ENCODE assay signal across 8 mouse cellular contexts in genomic region chr5:45493191-45494092, GRCm38 (mm10). TPM values are rescaled to one million over a fixed set of nuclear protein-coding genes. Genes with fewer than 3 reads are reported as not detected.
DNase-seq lines count a peak whose midpoint lies in the region; ATAC-seq and TF ChIP-seq lines count a peak whose summit lies in the region.

TSS of gene Lap3 (plus strand) at chr5:45493374.

- H3K9me3 ChIP-seq in embryonic facial prominence, embryonic 13.5 days: no peaks in the 10 kb centered on the region
- H3K9me3 ChIP-seq in limb, embryonic 13.5 days: no peaks in the 10 kb centered on the region
- no peaks in the 10 kb centered on the region for H3K9me3 ChIP-seq in midbrain, embryonic 16.5 days (replicated peaks; ENCODE audit: control insufficient read depth, low read length, poor library complexity, severe bottlenecking)

- H3K4me2 ChIP-seq in embryonic facial prominence, embryonic 13.5 days: peak within 1 kb of the TSS; percentile 71
- peak within 1 kb of the TSS; percentile 82 for H3K4me2 ChIP-seq in limb, embryonic 13.5 days (replicated peaks)
- H3K4me2 ChIP-seq in midbrain, embryonic 16.5 days (ENCODE audit: low read length): peak within 1 kb of the TSS; percentile 84

- intact Hi-C loops in heart, adult 2 months (cut with DNase I): loop anchor here (1.0 to 5.0 kb wide), 4 partner anchors 26 to 364 kb away; partner anchors contain the start of genes Lcorl and Qdpr

- peak within 1 kb of the TSS; percentile 57; the same call in 1 of the 2 replicates for H3K27ac ChIP-seq in embryonic facial prominence, embryonic 13.5 days
- H3K27ac ChIP-seq in heart, adult 2 months: peak within 1 kb of the TSS; percentile 75
- peak within 1 kb of the TSS; percentile 63 for H3K27ac ChIP-seq in limb, embryonic 13.5 days
- peak within 1 kb of the TSS; percentile 60 for H3K27ac ChIP-seq in midbrain, embryonic 16.5 days (ENCODE audit: low read length)

- H3K27me3 ChIP-seq in embryonic facial prominence, embryonic 13.5 days: no peaks in the 10 kb centered on the region
- no peaks in the 10 kb centered on the region for H3K27me3 ChIP-seq in heart, adult 2 months (ENCODE audit: control insufficient read depth, insufficient read depth, low read length)
- no peaks in the 10 kb centered on the region for H3K27me3 ChIP-seq in limb, embryonic 13.5 days
- no peaks in the 10 kb centered on the region for H3K27me3 ChIP-seq in midbrain, embryonic 16.5 days (ENCODE audit: control insufficient read depth, insufficient read depth, low read depth, low read length)

- H3K4me3 ChIP-seq in embryonic facial prominence, embryonic 13.5 days: peak within 1 kb of the TSS; percentile 77
- H3K4me3 ChIP-seq in heart, adult 2 months: peak within 1 kb of the TSS; percentile 63
- peak within 1 kb of the TSS; percentile 79 for H3K4me3 ChIP-seq in limb, embryonic 13.5 days
- peak within 1 kb of the TSS; percentile 80 for H3K4me3 ChIP-seq in midbrain, embryonic 16.5 days (ENCODE audit: low read depth, low read length)

- peak; percentile 81 for TF ChIP-seq POLR2A in heart, adult 2 months (IDR thresholded peaks at IDR 0.05; ENCODE audit: insufficient read depth, low read depth, low read length)

- no peak for TF ChIP-seq EP300 in heart, adult 2 months (IDR thresholded peaks at IDR 0.05; ENCODE audit: insufficient read depth, low read depth, low read length)

- peaks cover 25% of the 10 kb centered on the region for H3K36me3 ChIP-seq in embryonic facial prominence, embryonic 13.5 days
- no peaks in the 10 kb centered on the region for H3K36me3 ChIP-seq in heart, adult 2 months (ENCODE audit: control insufficient read depth, insufficient read depth, low read length)
- peaks cover 34% of the 10 kb centered on the region for H3K36me3 ChIP-seq in limb, embryonic 13.5 days
- no peaks in the 10 kb centered on the region for H3K36me3 ChIP-seq in midbrain, embryonic 16.5 days (ENCODE audit: control insufficient read depth, insufficient read depth, low read length)

- peak within 1 kb of the TSS; percentile 90 for H3K9ac ChIP-seq in embryonic facial prominence, embryonic 13.5 days
- H3K9ac ChIP-seq in heart, adult 2 months (ENCODE audit: low read depth, low read length): peak within 1 kb of the TSS; percentile 98
- peak within 1 kb of the TSS; percentile 85 for H3K9ac ChIP-seq in limb, embryonic 13.5 days
- H3K9ac ChIP-seq in midbrain, embryonic 16.5 days (ENCODE audit: low read depth, low read length): peak within 1 kb of the TSS; percentile 76

- peaks cover 13% of the 10 kb centered on the region for H3K4me1 ChIP-seq in embryonic facial prominence, embryonic 13.5 days
- H3K4me1 ChIP-seq in heart, adult 2 months (ENCODE audit: control insufficient read depth, insufficient read depth, low read length): peaks cover 2% of the 10 kb centered on the region; the same call in 1 of the 2 replicates
- peaks cover 23% of the 10 kb centered on the region for H3K4me1 ChIP-seq in limb, embryonic 13.5 days
- peaks cover 9% of the 10 kb centered on the region for H3K4me1 ChIP-seq in midbrain, embryonic 16.5 days (ENCODE audit: control insufficient read depth, insufficient read depth, low read length)

- ATAC-seq in embryonic facial prominence, embryonic 13.5 days (ENCODE audit: insufficient number of reproducible peaks, insufficient read depth, low FRiP score, low TSS enrichment, low read depth): peak; percentile 86
- peak; percentile 92 for ATAC-seq in limb, embryonic 13.5 days (ENCODE audit: low FRiP score, low read depth)
- ATAC-seq in midbrain, embryonic 16.5 days: peak; percentile 95

- no peaks in the 10 kb centered on the region for H3K79me2 ChIP-seq in heart, adult 2 months (replicated peaks; ENCODE audit: control insufficient read depth, insufficient read depth, low read length)

- TF ChIP-seq CTCF in heart, adult 2 months (IDR thresholded peaks at IDR 0.05): peak; percentile 66

- DNase-seq in 3134 (ENCODE audit: extremely low read depth, insufficient read length, low spot score): peak; percentile 98
- DNase-seq in adrenal gland, postnatal 36 days: peak; percentile 100
- peak; percentile 100 for DNase-seq in heart, adult 2 months
- peak; percentile 99 to 100 for DNase-seq in kidney, adult 8-10 months
- DNase-seq in spleen, postnatal 10 days (ENCODE audit: low spot score in 2 of 2): peak; percentile 90 to 98

- WGBS in embryonic facial prominence, embryonic 13.5 days: under 1% methylated on average over 78 of the region's 78 CpGs
- WGBS in heart, adult 2 months: under 1% methylated on average over 78 of the region's 78 CpGs
- under 1% methylated on average over 77 of the region's 78 CpGs for WGBS in limb, embryonic 13.5 days
- under 1% methylated on average over 76 of the region's 78 CpGs for WGBS in midbrain, embryonic 16.5 days

RNA-seq across cellular contexts. Expression of gene Lap3, which starts in this region (rescaled TPM):
- total RNA-seq in adrenal gland, postnatal 36 days (2021): 10 to 100 TPM; 72.2 to 76.2 TPM
- polyA plus RNA-seq in embryonic facial prominence, embryonic 13.5 days (2015; fragmentation: Nextera tagmentation; extraction: Ambion mirVana): 70.6 and 76.0 TPM in 2 replicates
- total RNA-seq in heart, adult 2 months (2021): 100 to 1,000 TPM in 1 of 2 experiments, 10 to 100 TPM in 1; 98.4 to 107 TPM
- polyA plus RNA-seq in heart, adult 2 months (2012; rRNA removed): 24.0 and 32.9 TPM in 2 replicates
- polyA plus RNA-seq in limb, embryonic 13.5 days (2015; fragmentation: Nextera tagmentation; extraction: Ambion mirVana): 78.2 and 78.8 TPM in 2 replicates
- polyA plus RNA-seq in midbrain, embryonic 16.5 days (2015; fragmentation: Nextera tagmentation; extraction: Ambion mirVana): 28.8 and 31.6 TPM in 2 replicates

Comparison
In these comparisons a context has a peak if more than half of its experiments do, and no peak if none do; other contexts are left out.
1. Peak in every context shown above with its lines: DNase-seq, ATAC-seq, H3K4me3 ChIP-seq and H3K27ac ChIP-seq.